Mouse (Mus musculus): ENCODE measurements around the gene Erbb4. TPM values are rescaled to one million over a fixed set of nuclear protein-coding genes. Genes with fewer than 3 reads are reported as not detected.
A peak's percentile ranks its signal among the peaks of the same experiment; 100 is the strongest.

Erbb4 gene
- not detected in 2 replicates for polyA plus RNA-seq (2012; rRNA removed)

- WGBS = 2% methylated on average over 63 of the region's 63 CpGs
- DNase-seq (ENCODE audit: low read depth, low spot score) = no peak
These were observed at the start of gene Erbb4 for GRCm38 (mm10) chr1:69107485-69108158. TSS of gene Erbb4 (minus strand) at chr1:69108059.

GRCm38 (mm10) chr1:69157346-69157745 lies 49.5 kb upstream of the Erbb4 start:
- no peak for DNase-seq (ENCODE audit: low read depth, low spot score)
- WGBS = 61% methylated on average over 2 of the region's 2 CpGs

- no peak for DNase-seq (ENCODE audit: low read depth, low spot score)
These were observed 33.5 kb upstream of the Erbb4 start for GRCm38 (mm10) chr1:69141341-69141740.

- WGBS = 51% methylated on average over 6 of the region's 6 CpGs
- no peak for DNase-seq (ENCODE audit: low read depth, low spot score)
These were observed 31.6 kb upstream of the Erbb4 start for GRCm38 (mm10) chr1:69139519-69139868.

- peak; percentile 19 for DNase-seq (ENCODE audit: low read depth, low spot score)
- 32% methylated on average over 4 of the region's 4 CpGs for WGBS
These were observed 31.1 kb upstream of the Erbb4 start for GRCm38 (mm10) chr1:69138856-69139518.

GRCm38 (mm10) chr1:69124147-69124848 lies 16.4 kb upstream of the Erbb4 start:
- DNase-seq (ENCODE audit: low read depth, low spot score) = no peak
- WGBS = 80% methylated on average over 1 of the region's 1 CpGs

GRCm38 (mm10) chr1:69118249-69118938 lies 10.5 kb upstream of the Erbb4 start:
- WGBS = 80% methylated on average over 4 of the region's 4 CpGs
- no peak for DNase-seq (ENCODE audit: low read depth, low spot score)

- 7% methylated on average over 20 of the region's 20 CpGs for WGBS
- no peak for DNase-seq (ENCODE audit: low read depth, low spot score)
These were observed 483 bp upstream of the Erbb4 start for GRCm38 (mm10) chr1:69108159-69108925.

- no peak for DNase-seq (ENCODE audit: low read depth, low spot score)
- under 1% methylated on average over 35 of the region's 35 CpGs for WGBS
These were observed 860 bp downstream of the Erbb4 start for GRCm38 (mm10) chr1:69106937-69107461.

GRCm38 (mm10) chr1:69106322-69106761 lies 1.5 kb downstream of the Erbb4 start:
- no peak for DNase-seq (ENCODE audit: low read depth, low spot score)
- 1% methylated on average over 24 of the region's 24 CpGs for WGBS

- DNase-seq (ENCODE audit: low read depth, low spot score) = no peak
- 2% methylated on average over 29 of the region's 29 CpGs for WGBS
These were observed 2.2 kb downstream of the Erbb4 start for GRCm38 (mm10) chr1:69105493-69106321.

- no peak for DNase-seq (ENCODE audit: low read depth, low spot score)
- 8% methylated on average over 13 of the region's 13 CpGs for WGBS
These were observed 2.8 kb downstream of the Erbb4 start for GRCm38 (mm10) chr1:69105096-69105492.

- DNase-seq (ENCODE audit: low read depth, low spot score) = no peak
- 81% methylated on average over 6 of the region's 6 CpGs for WGBS
These were observed 4.6 kb downstream of the Erbb4 start for GRCm38 (mm10) chr1:69103211-69103706.

GRCm38 (mm10) chr1:69101670-69102069 lies 6.2 kb downstream of the Erbb4 start:
- WGBS = 74% methylated on average over 2 of the region's 2 CpGs
- no peak for DNase-seq (ENCODE audit: low read depth, low spot score)

GRCm38 (mm10) chr1:69093052-69093451 lies 14.8 kb downstream of the Erbb4 start:
- 39% methylated on average over 3 of the region's 3 CpGs for WGBS

GRCm38 (mm10) chr1:69089331-69089730 lies 18.5 kb downstream of the Erbb4 start:
- DNase-seq (ENCODE audit: low read depth, low spot score) = no peak
- 47% methylated on average over 1 of the region's 1 CpGs for WGBS

More at GRCm38 (mm10) chr1:69093052-69093451, 14.8 kb downstream of the Erbb4 start:
- no peak for DNase-seq (ENCODE audit: low read depth, low spot score)

GRCm38 (mm10) chr1:69085753-69086152 lies 22.1 kb downstream of the Erbb4 start:
- DNase-seq (ENCODE audit: low read depth, low spot score) = no peak
- WGBS = 69% methylated on average over 6 of the region's 6 CpGs

GRCm38 (mm10) chr1:69048918-69049317 lies 58.9 kb downstream of the Erbb4 start:
- 85% methylated on average over 4 of the region's 4 CpGs for WGBS
- no peak for DNase-seq (ENCODE audit: low read depth, low spot score)
